Mouse (Mus musculus) liver, adult 2 months (tissue): ENCODE results near the gene Setdb1. TPM values are rescaled to one million over a fixed set of nuclear protein-coding genes. Genes with fewer than 3 reads are reported as not detected.

Source experiments
- DNase-seq: peaks from one replicate; pipeline ENCODE4 v3.0.0-alpha.2; 2011; ENCODE audit warnings: low read depth, low spot score; ENCODE audit errors: extremely low read depth
- H3K27ac ChIP-seq: fragments of 200-500 bp; replicated peaks from 2 replicates; pipeline ENCODE4 v1.5.1; 2012; ENCODE audit warnings: low read depth, mild to moderate bottlenecking, control low read depth, inconsistent platforms, low read length; ENCODE audit not compliant: insufficient read depth
- H3K27me3 ChIP-seq: fragments of 200-500 bp; 2 replicates; pipeline ENCODE4 v1.6.1; 2012; ENCODE audit warnings: mild to moderate bottlenecking, moderate library complexity, low read length, inconsistent platforms; ENCODE audit not compliant: control insufficient read depth, insufficient read depth
- H3K36me3 ChIP-seq: fragments of 200-500 bp; 2 replicates; pipeline ENCODE4 v1.6.1; 2012; ENCODE audit warnings: low read length, inconsistent platforms; ENCODE audit not compliant: control insufficient read depth, insufficient read depth
- H3K4me1 ChIP-seq: fragments of 200-500 bp; 2 replicates; pipeline ENCODE4 v1.6.1; 2011; ENCODE audit warnings: low read length; ENCODE audit not compliant: control insufficient read depth, insufficient read depth
- H3K4me3 ChIP-seq: fragments of 200-500 bp; 2 replicates; pipeline ENCODE4 v1.5.1; 2011; ENCODE audit warnings: low read depth, mild to moderate bottlenecking, control low read depth, low read length, moderate library complexity; ENCODE audit not compliant: insufficient read depth
- H3K79me2 ChIP-seq: fragments of 200-500 bp; 2 replicates; pipeline ENCODE4 v1.6.1; 2012; ENCODE audit warnings: inconsistent platforms, mild to moderate bottlenecking, low read length, moderate library complexity; ENCODE audit not compliant: control insufficient read depth, insufficient read depth
- H3K9ac ChIP-seq: fragments of 200-500 bp; 2 replicates; pipeline ENCODE4 v1.6.1; 2012; ENCODE audit warnings: low read depth, mild to moderate bottlenecking, control low read depth, inconsistent platforms, low read length
- CTCF ChIP-seq: fragments of 200-500 bp; IDR thresholded peaks from 2 replicates; pipeline ENCODE4 v1.5.1; 2011; ENCODE audit warnings: low read depth, low read length, control low read depth
- POLR2A ChIP-seq: fragments of 200-500 bp; IDR thresholded peaks from 2 replicates; pipeline ENCODE4 v1.6.1; 2011; ENCODE audit warnings: low read length, control low read depth; ENCODE audit not compliant: insufficient read depth; ENCODE audit errors: extremely low read depth
- WGBS: fragments of 180-500 bp; shearing (Covaris S2); methylation state at CpG from one replicate; pipeline ENCODE4 v1.1.7; 2018; 5-methylcytosine and 5-hydroxymethylcytosine counted together
- polyA plus RNA-seq: library from polyadenylated mRNA; depleted of rRNA; stranded (reverse); fragments of >200 nt; gene quantifications from 2 replicates; pipeline ENCODE4 v1.2.3, GENCODE M21; 2012; rRNA removed
- total RNA-seq: library from RNA; depleted of rRNA; stranded (reverse); fragments of >200 nt; gene quantifications from 2 replicates; pipeline ENCODE4 v1.2.3, GENCODE M21; 2014; rRNA removed

Setdb1 gene
- total and polyA plus RNA-seq, 2 experiments: 8.6 to 13.3 TPM

DNA sequence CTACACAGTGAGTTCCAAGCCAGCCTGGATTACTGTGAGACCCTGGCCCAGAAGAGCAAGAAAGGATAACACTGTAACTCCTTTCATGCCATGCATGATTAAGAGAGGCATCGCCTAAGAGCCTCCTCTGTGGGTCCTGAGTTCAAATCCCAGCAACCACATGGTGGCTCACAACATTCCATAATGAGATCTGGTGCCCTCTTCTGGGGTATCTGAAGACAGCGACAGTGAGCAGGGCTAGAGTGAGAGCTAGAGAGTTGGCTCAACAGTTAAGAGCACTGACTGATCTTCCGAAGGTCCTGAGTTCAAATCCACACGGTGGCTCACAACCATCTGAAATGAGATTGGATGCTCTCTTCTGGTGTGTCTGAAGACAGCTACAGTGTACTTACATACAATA, 82.5 kb downstream of the Setdb1 start:
- peaks cover 15% of the 10 kb centered on the region for H3K4me1 ChIP-seq

More for the DNA sequence above, 82.5 kb downstream of the Setdb1 start:
- WGBS: 96% methylated on average over 4 of the region's 4 CpGs
- no peak for TF ChIP-seq CTCF
- no peak for TF ChIP-seq POLR2A
- H3K27me3 ChIP-seq: no peaks in the 10 kb centered on the region
- no peak overlapping the region for H3K9ac ChIP-seq
- H3K79me2 ChIP-seq: peaks cover 13% of the 10 kb centered on the region; the same call in 1 of the 2 replicates
- no peak overlapping the region for H3K4me3 ChIP-seq
- H3K27ac ChIP-seq: no peak overlapping the region
- DNase-seq: no peak
- H3K36me3 ChIP-seq: no peaks in the 10 kb centered on the region

Other genes starting within 250 kb of the Setdb1 start
- 9.9 and 12.7 TPM in 2 replicates for gene Vps72, start 246.2 kb downstream of the Setdb1 start, total RNA-seq
- gene Vps72, start 246.2 kb downstream of the Setdb1 start, polyA plus RNA-seq: 25.1 and 27.4 TPM in 2 replicates
- gene Tmod4, start 232.7 kb downstream of the Setdb1 start, total RNA-seq: 0.65 TPM in 1 of 2 replicates, not detected in the other
- 0.25 TPM in 1 of 2 replicates, not detected in the other for gene Tmod4, start 232.7 kb downstream of the Setdb1 start, polyA plus RNA-seq
- 12.6 and 13.3 TPM in 2 replicates for gene Scnm1, start 223.2 kb downstream of the Setdb1 start, total RNA-seq
- gene Scnm1, start 223.2 kb downstream of the Setdb1 start, polyA plus RNA-seq: 15.2 and 17.7 TPM in 2 replicates
- gene Lysmd1, start 223.1 kb downstream of the Setdb1 start, total RNA-seq: 7.0 and 7.9 TPM in 2 replicates
- 6.1 and 6.5 TPM in 2 replicates for gene Lysmd1, start 223.1 kb downstream of the Setdb1 start, polyA plus RNA-seq
- 2.3 and 2.8 TPM in 2 replicates for gene Tnfaip8l2, start 214.8 kb downstream of the Setdb1 start, total RNA-seq
- gene Tnfaip8l2, start 214.8 kb downstream of the Setdb1 start, polyA plus RNA-seq: 2.7 and 4.0 TPM in 2 replicates
- gene Sema6c, start 196.7 kb downstream of the Setdb1 start, total RNA-seq: 0.65 and 1.1 TPM in 2 replicates
- 2.1 and 2.9 TPM in 2 replicates for gene Sema6c, start 196.7 kb downstream of the Setdb1 start, polyA plus RNA-seq
- gene Gabpb2, start 139.3 kb downstream of the Setdb1 start, total RNA-seq: 13.7 and 17.6 TPM in 2 replicates
- gene Gabpb2, start 139.3 kb downstream of the Setdb1 start, polyA plus RNA-seq: 4.4 and 6.1 TPM in 2 replicates
- 8.9 and 12.3 TPM in 2 replicates for gene Cdc42se1, start 128.5 kb downstream of the Setdb1 start, total RNA-seq
- gene Cdc42se1, start 128.5 kb downstream of the Setdb1 start, polyA plus RNA-seq: 12.4 and 13.1 TPM in 2 replicates
- gene Mllt11, start 125.0 kb downstream of the Setdb1 start, total RNA-seq: 0.81 and 0.83 TPM in 2 replicates
- 0.81 and 1.4 TPM in 2 replicates for gene Mllt11, start 125.0 kb downstream of the Setdb1 start, polyA plus RNA-seq
- 0.09 TPM in 1 of 2 replicates, not detected in the other for gene Gm128, start 115.6 kb downstream of the Setdb1 start, total RNA-seq
- gene Gm128, start 115.6 kb downstream of the Setdb1 start, polyA plus RNA-seq: 0.06 TPM in 1 of 2 replicates, not detected in the other
- gene Bnipl, start 106.0 kb downstream of the Setdb1 start, total RNA-seq: 0.07 TPM in 1 of 2 replicates, not detected in the other
- 0.16 TPM in 1 of 2 replicates, not detected in the other for gene Bnipl, start 106.0 kb downstream of the Setdb1 start, polyA plus RNA-seq
- 56.6 and 63.6 TPM in 2 replicates for gene Mindy1, start 75.9 kb downstream of the Setdb1 start, total RNA-seq
- 122 and 137 TPM in 2 replicates for gene Mindy1, start 75.9 kb downstream of the Setdb1 start, polyA plus RNA-seq
- 7.6 and 7.8 TPM in 2 replicates for gene Prune1, start 75.1 kb downstream of the Setdb1 start, total RNA-seq
- 11.3 and 12.8 TPM in 2 replicates for gene Prune1, start 75.1 kb downstream of the Setdb1 start, polyA plus RNA-seq
- 0.54 and 0.55 TPM in 2 replicates for gene Anxa9, start 50.0 kb downstream of the Setdb1 start, total RNA-seq
- 0.47 and 0.91 TPM in 2 replicates for gene Anxa9, start 50.0 kb downstream of the Setdb1 start, polyA plus RNA-seq
- gene Cers2, start 42.4 kb downstream of the Setdb1 start, total RNA-seq: 283 and 284 TPM in 2 replicates
- gene Cers2, start 42.4 kb downstream of the Setdb1 start, polyA plus RNA-seq: 266 and 271 TPM in 2 replicates
- gene 4930558C23Rik, start 45.6 kb upstream of the Setdb1 start, total RNA-seq: not detected in 2 replicates
- not detected in 2 replicates for gene 4930558C23Rik, start 45.6 kb upstream of the Setdb1 start, polyA plus RNA-seq
- gene Arnt, start 77.2 kb upstream of the Setdb1 start, total RNA-seq: 23.6 and 24.3 TPM in 2 replicates
- 14.2 and 20.8 TPM in 2 replicates for gene Arnt, start 77.2 kb upstream of the Setdb1 start, polyA plus RNA-seq
- 0.81 and 1.3 TPM in 2 replicates for gene Ctsk, start 142.1 kb upstream of the Setdb1 start, total RNA-seq
- gene Ctsk, start 142.1 kb upstream of the Setdb1 start, polyA plus RNA-seq: 0.09 and 0.60 TPM in 2 replicates
- gene Ctss, start 169.6 kb upstream of the Setdb1 start, total RNA-seq: 60.6 and 77.4 TPM in 2 replicates
- 9.1 and 13.5 TPM in 2 replicates for gene Ctss, start 169.6 kb upstream of the Setdb1 start, polyA plus RNA-seq
- gene Hormad1, start 202.5 kb upstream of the Setdb1 start, total RNA-seq: not detected in 2 replicates
- gene Hormad1, start 202.5 kb upstream of the Setdb1 start, polyA plus RNA-seq: not detected in 2 replicates
- gene Golph3l, start 231.7 kb upstream of the Setdb1 start, total RNA-seq: 4.6 and 5.2 TPM in 2 replicates
- gene Golph3l, start 231.7 kb upstream of the Setdb1 start, polyA plus RNA-seq: 1.6 and 2.5 TPM in 2 replicates